Mouse (Mus musculus): ENCODE data around the gene Wdr93. TPM values are rescaled to one million over a fixed set of nuclear protein-coding genes. Genes with fewer than 3 reads are reported as not detected.

The Wdr93 gene
- polyA plus RNA-seq, 1 experiment from 2014 or later = 0.50 TPM

- Histone ChIP-seq H3K9ac (ENCODE audit: low read length) (no peak overlapping the region), H3K4me2 (ENCODE audit: low read length) (no peak overlapping the region), H3K4me3 (ENCODE audit: control insufficient read depth in 1 of 2, insufficient read depth in 1 of 2, low read depth in 1 of 2, low read length in 2 of 2) (no peak overlapping the region), H3K27ac (replicated peaks in 1 of 2; ENCODE audit: control insufficient read depth in 1 of 2, insufficient read depth in 1 of 2, low read depth in 2 of 2, low read length in 2 of 2) (no peak overlapping the region), H3K36me3 (ENCODE audit: control insufficient read depth, insufficient read depth, low read length) (no peaks in the 10 kb centered on the region), H3K9me3 (ENCODE audit: control insufficient read depth, low read length) (no peaks in the 10 kb centered on the region), H3K27me3 (ENCODE audit: control insufficient read depth, insufficient read depth, low read length) (no peaks in the 10 kb centered on the region), H3K4me1 (ENCODE audit: control insufficient read depth in 2 of 2, insufficient read depth in 2 of 2, low read length in 2 of 2) (no peaks in the 10 kb centered on the region)
- WGBS = 73% methylated on average over 6 of the region's 6 CpGs
- ATAC-seq (ENCODE audit: insufficient number of reproducible peaks, insufficient read depth, low FRiP score, low read depth) = no peak
Observed at GRCm38 (mm10) chr7:79749511-79749910, 6.5 kb downstream of the Wdr93 start.

DNA sequence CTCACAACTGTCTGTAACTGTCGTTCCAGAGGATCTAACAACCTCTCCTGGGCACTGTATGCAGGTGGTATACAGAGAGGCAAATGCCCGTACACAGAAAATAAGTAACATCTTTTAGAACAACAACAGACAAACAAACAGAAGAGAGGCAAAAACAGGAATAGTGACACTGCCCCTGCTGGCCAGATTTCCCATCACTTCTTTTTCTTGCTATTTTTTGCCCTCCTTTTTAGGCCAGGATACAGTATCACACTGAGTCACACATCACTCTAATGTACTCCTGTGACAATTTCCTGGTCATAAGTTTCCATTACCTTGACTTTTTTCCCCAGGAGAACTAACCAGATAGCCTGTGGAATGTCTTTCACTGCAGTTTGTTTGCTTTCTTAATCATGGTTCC, 13.4 kb downstream of the Wdr93 start:
- ATAC-seq (ENCODE audit: insufficient number of reproducible peaks, insufficient read depth, low FRiP score, low read depth) = no peak
- H3K4me3 ChIP-seq (ENCODE audit: control insufficient read depth in 1 of 2, insufficient read depth in 1 of 2, low read depth in 1 of 2, low read length in 2 of 2) = no peak overlapping the region
- H3K9me3 ChIP-seq (ENCODE audit: control insufficient read depth, low read length) = no peaks in the 10 kb centered on the region
- H3K27ac ChIP-seq (replicated peaks in 1 of 2; ENCODE audit: control insufficient read depth in 1 of 2, insufficient read depth in 1 of 2, low read depth in 2 of 2, low read length in 2 of 2) = no peak overlapping the region
- 42% methylated on average over 2 of the region's 2 CpGs for WGBS
- H3K4me1 ChIP-seq (ENCODE audit: control insufficient read depth in 2 of 2, insufficient read depth in 2 of 2, low read length in 2 of 2) = no peaks in the 10 kb centered on the region
- no peaks in the 10 kb centered on the region for H3K27me3 ChIP-seq (ENCODE audit: control insufficient read depth, insufficient read depth, low read length)
- no peak overlapping the region for H3K4me2 ChIP-seq (ENCODE audit: low read length)
- H3K9ac ChIP-seq (ENCODE audit: low read length) = no peak overlapping the region
- H3K36me3 ChIP-seq (ENCODE audit: control insufficient read depth, insufficient read depth, low read length) = no peaks in the 10 kb centered on the region

GRCm38 (mm10) chr7:79758176-79758575, 15.2 kb downstream of the Wdr93 start:
- ATAC-seq (ENCODE audit: insufficient number of reproducible peaks, insufficient read depth, low FRiP score, low read depth) = no peak
- 50% methylated on average over 6 of the region's 6 CpGs for WGBS
- no peak overlapping the region for H3K27ac ChIP-seq (replicated peaks in 1 of 2; ENCODE audit: control insufficient read depth in 1 of 2, insufficient read depth in 1 of 2, low read depth in 2 of 2, low read length in 2 of 2)
- H3K4me3 ChIP-seq (ENCODE audit: control insufficient read depth in 1 of 2, insufficient read depth in 1 of 2, low read depth in 1 of 2, low read length in 2 of 2) = no peak overlapping the region
- no peak overlapping the region for H3K4me2 ChIP-seq (ENCODE audit: low read length)
- H3K4me1 ChIP-seq (ENCODE audit: control insufficient read depth in 2 of 2, insufficient read depth in 2 of 2, low read length in 2 of 2) = no peaks in the 10 kb centered on the region
- H3K36me3 ChIP-seq (ENCODE audit: control insufficient read depth, insufficient read depth, low read length) = no peaks in the 10 kb centered on the region
- no peak overlapping the region for H3K9ac ChIP-seq (ENCODE audit: low read length)
- no peaks in the 10 kb centered on the region for H3K9me3 ChIP-seq (ENCODE audit: control insufficient read depth, low read length)
- no peaks in the 10 kb centered on the region for H3K27me3 ChIP-seq (ENCODE audit: control insufficient read depth, insufficient read depth, low read length)

- ATAC-seq (ENCODE audit: insufficient number of reproducible peaks, insufficient read depth, low FRiP score, low read depth) = no peak
- no peak overlapping the region for H3K27ac ChIP-seq (replicated peaks in 1 of 2; ENCODE audit: control insufficient read depth in 1 of 2, insufficient read depth in 1 of 2, low read depth in 2 of 2, low read length in 2 of 2)
- H3K4me1 ChIP-seq (ENCODE audit: control insufficient read depth in 2 of 2, insufficient read depth in 2 of 2, low read length in 2 of 2) = no peaks in the 10 kb centered on the region
- H3K4me2 ChIP-seq (ENCODE audit: low read length) = no peak overlapping the region
- H3K36me3 ChIP-seq (ENCODE audit: control insufficient read depth, insufficient read depth, low read length) = no peaks in the 10 kb centered on the region
- H3K4me3 ChIP-seq (ENCODE audit: control insufficient read depth in 1 of 2, insufficient read depth in 1 of 2, low read depth in 1 of 2, low read length in 2 of 2) = no peak overlapping the region
- no peaks in the 10 kb centered on the region for H3K27me3 ChIP-seq (ENCODE audit: control insufficient read depth, insufficient read depth, low read length)
- H3K9me3 ChIP-seq (ENCODE audit: control insufficient read depth, low read length) = no peaks in the 10 kb centered on the region
- no peak overlapping the region for H3K9ac ChIP-seq (ENCODE audit: low read length)
Observed at GRCm38 (mm10) chr7:79759766-79760165, 16.8 kb downstream of the Wdr93 start.

DNA sequence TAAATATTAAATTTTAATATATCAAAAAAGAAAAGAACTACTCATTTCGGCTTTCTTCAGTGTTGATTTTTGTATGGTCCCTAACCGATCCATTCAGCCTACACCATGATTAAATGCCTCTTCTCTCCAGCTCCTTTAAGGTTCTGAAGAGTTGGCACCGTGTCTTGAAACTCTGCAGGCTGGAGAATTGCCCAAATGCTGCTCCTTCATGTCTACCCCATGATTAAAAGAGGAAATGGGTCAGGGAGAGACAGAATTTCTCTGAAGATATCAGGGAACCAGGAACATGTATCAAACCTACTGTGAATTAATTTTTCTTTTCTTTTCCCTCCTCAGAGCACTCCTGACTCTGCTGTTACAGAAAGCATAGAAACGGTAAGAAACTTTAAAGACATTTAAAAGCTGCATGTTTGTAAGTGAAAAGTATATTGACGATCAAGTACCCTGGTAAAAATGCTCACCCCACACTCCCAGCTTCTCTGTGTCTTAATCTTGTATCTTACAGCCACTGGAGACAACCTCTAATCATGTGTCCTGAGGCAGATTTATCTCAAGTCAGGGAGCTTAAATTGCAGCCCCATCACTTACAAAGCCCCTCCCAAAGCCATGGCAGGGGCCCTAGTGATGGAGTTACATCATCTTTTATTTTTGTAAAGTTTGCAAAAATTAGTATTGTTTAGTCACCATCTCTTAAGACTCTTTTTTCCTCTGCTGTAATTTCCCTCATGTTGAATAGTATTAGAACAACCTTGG, 18.3 kb downstream of the Wdr93 start:
- H3K4me2 ChIP-seq (ENCODE audit: low read length) = no peak overlapping the region
- no peak overlapping the region for H3K9ac ChIP-seq (ENCODE audit: low read length)
- no peak for ATAC-seq (ENCODE audit: insufficient number of reproducible peaks, insufficient read depth, low FRiP score, low read depth)
- WGBS = 65% methylated on average over 5 of the region's 5 CpGs
- no peaks in the 10 kb centered on the region for H3K27me3 ChIP-seq (ENCODE audit: control insufficient read depth, insufficient read depth, low read length)
- H3K36me3 ChIP-seq (ENCODE audit: control insufficient read depth, insufficient read depth, low read length) = no peaks in the 10 kb centered on the region
- no peaks in the 10 kb centered on the region for H3K4me1 ChIP-seq (ENCODE audit: control insufficient read depth in 2 of 2, insufficient read depth in 2 of 2, low read length in 2 of 2)
- no peak overlapping the region for H3K27ac ChIP-seq (replicated peaks in 1 of 2; ENCODE audit: control insufficient read depth in 1 of 2, insufficient read depth in 1 of 2, low read depth in 2 of 2, low read length in 2 of 2)
- no peak overlapping the region for H3K4me3 ChIP-seq (ENCODE audit: control insufficient read depth in 1 of 2, insufficient read depth in 1 of 2, low read depth in 1 of 2, low read length in 2 of 2)
- no peaks in the 10 kb centered on the region for H3K9me3 ChIP-seq (ENCODE audit: control insufficient read depth, low read length)

DNA sequence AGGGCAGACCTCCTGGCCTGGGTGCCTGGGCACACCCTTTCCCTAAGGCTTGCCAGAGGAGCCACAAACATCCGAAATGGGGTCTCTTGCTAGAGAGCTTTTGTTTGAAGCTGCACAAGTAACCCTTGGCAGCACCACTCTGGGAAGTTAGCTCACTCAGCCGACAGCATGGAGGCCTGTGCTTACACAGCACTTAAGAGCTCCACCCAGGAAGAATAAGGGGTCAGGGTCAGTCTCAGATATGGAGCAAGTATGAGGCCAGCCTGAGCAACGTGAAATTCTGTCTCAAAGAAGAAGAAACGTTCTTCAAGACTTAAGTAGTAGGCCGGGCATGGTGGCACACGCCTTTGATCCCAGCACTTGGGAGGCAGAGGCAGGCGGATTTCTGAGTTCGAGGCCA, 19.1 kb downstream of the Wdr93 start:
- no peaks in the 10 kb centered on the region for H3K4me1 ChIP-seq (ENCODE audit: control insufficient read depth in 2 of 2, insufficient read depth in 2 of 2, low read length in 2 of 2)
- H3K9me3 ChIP-seq (ENCODE audit: control insufficient read depth, low read length) = no peaks in the 10 kb centered on the region
- no peak overlapping the region for H3K9ac ChIP-seq (ENCODE audit: low read length)
- ATAC-seq (ENCODE audit: insufficient number of reproducible peaks, insufficient read depth, low FRiP score, low read depth) = no peak
- WGBS = 75% methylated on average over 8 of the region's 8 CpGs
- no peak overlapping the region for H3K27ac ChIP-seq (replicated peaks in 1 of 2; ENCODE audit: control insufficient read depth in 1 of 2, insufficient read depth in 1 of 2, low read depth in 2 of 2, low read length in 2 of 2)
- no peak overlapping the region for H3K4me2 ChIP-seq (ENCODE audit: low read length)
- H3K27me3 ChIP-seq (ENCODE audit: control insufficient read depth, insufficient read depth, low read length) = no peaks in the 10 kb centered on the region
- no peak overlapping the region for H3K4me3 ChIP-seq (ENCODE audit: control insufficient read depth in 1 of 2, insufficient read depth in 1 of 2, low read depth in 1 of 2, low read length in 2 of 2)
- H3K36me3 ChIP-seq (ENCODE audit: control insufficient read depth, insufficient read depth, low read length) = no peaks in the 10 kb centered on the region

DNA sequence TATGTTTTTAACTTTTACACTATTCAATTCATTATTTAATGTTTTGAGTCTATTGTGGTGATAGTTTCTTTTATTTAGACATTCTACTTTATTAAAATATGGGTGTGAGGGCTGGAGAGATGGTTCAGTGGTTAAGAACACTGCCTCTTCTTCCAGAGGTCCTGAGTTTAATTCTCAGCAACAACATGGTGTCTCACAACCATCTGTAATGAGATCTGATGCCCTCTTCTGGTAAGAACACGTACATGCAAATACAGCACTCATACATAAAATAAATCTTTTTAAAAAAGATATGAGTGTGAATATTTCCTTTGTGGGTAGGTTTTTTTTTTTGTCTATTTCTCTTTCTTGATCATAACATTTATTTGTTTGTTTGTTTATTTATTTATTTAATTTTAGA, 23.0 kb downstream of the Wdr93 start:
- Histone ChIP-seq H3K27ac (replicated peaks in 1 of 2; ENCODE audit: control insufficient read depth in 1 of 2, insufficient read depth in 1 of 2, low read depth in 2 of 2, low read length in 2 of 2) (no peak overlapping the region), H3K9ac (ENCODE audit: low read length) (no peak overlapping the region), H3K27me3 (ENCODE audit: control insufficient read depth, insufficient read depth, low read length) (no peaks in the 10 kb centered on the region), H3K4me1 (ENCODE audit: control insufficient read depth in 2 of 2, insufficient read depth in 2 of 2, low read length in 2 of 2) (peaks cover 2% of the 10 kb centered on the region in 2 experiments; a peak in 3 of 4 replicates), H3K4me3 (ENCODE audit: control insufficient read depth in 1 of 2, insufficient read depth in 1 of 2, low read depth in 1 of 2, low read length in 2 of 2) (no peak overlapping the region), H3K36me3 (ENCODE audit: control insufficient read depth, insufficient read depth, low read length) (no peaks in the 10 kb centered on the region), H3K9me3 (ENCODE audit: control insufficient read depth, low read length) (no peaks in the 10 kb centered on the region), H3K4me2 (ENCODE audit: low read length) (no peak overlapping the region)
- WGBS = 49% methylated on average over 1 of the region's 1 CpGs
- ATAC-seq (ENCODE audit: insufficient number of reproducible peaks, insufficient read depth, low FRiP score, low read depth) = no peak

- Histone ChIP-seq H3K27ac (replicated peaks in 1 of 2; ENCODE audit: control insufficient read depth in 1 of 2, insufficient read depth in 1 of 2, low read depth in 2 of 2, low read length in 2 of 2) (no peak overlapping the region), H3K4me1 (ENCODE audit: control insufficient read depth in 2 of 2, insufficient read depth in 2 of 2, low read length in 2 of 2) (peaks cover 14 to 19% of the 10 kb centered on the region in 2 experiments), H3K4me2 (ENCODE audit: low read length) (no peak overlapping the region), H3K9me3 (ENCODE audit: control insufficient read depth, low read length) (no peaks in the 10 kb centered on the region), H3K27me3 (ENCODE audit: control insufficient read depth, insufficient read depth, low read length) (no peaks in the 10 kb centered on the region), H3K9ac (ENCODE audit: low read length) (no peak overlapping the region), H3K36me3 (ENCODE audit: control insufficient read depth, insufficient read depth, low read length) (no peaks in the 10 kb centered on the region), H3K4me3 (ENCODE audit: control insufficient read depth in 1 of 2, insufficient read depth in 1 of 2, low read depth in 1 of 2, low read length in 2 of 2) (no peak overlapping the region)
- no peak for ATAC-seq (ENCODE audit: insufficient number of reproducible peaks, insufficient read depth, low FRiP score, low read depth)
- WGBS = 80% methylated on average over 3 of the region's 3 CpGs
Observed at GRCm38 (mm10) chr7:79769664-79770063, 26.7 kb downstream of the Wdr93 start.

Data from heart, embryonic 14.5 days (tissue).